Mouse (Mus musculus) MEL (cell line): ENCODE results near the gene Hoxa3. TPM values are rescaled to one million over a fixed set of nuclear protein-coding genes. Genes with fewer than 3 reads are reported as not detected.

Source experiments
- DNase-seq: peaks from one replicate; pipeline ENCODE4 v3.0.0; 2011; ENCODE audit warnings: low read depth, low spot score
- H3K27ac ChIP-seq: 2 replicates; pipeline ENCODE4 v1.5.1; 2012; ENCODE audit warnings: low read depth, mild to moderate bottlenecking, control low read depth, low read length, moderate library complexity; ENCODE audit not compliant: control insufficient read depth
- H3K27me3 ChIP-seq, 2 experiments: fragments of 150-350 bp in 1 of 2; sonication (generic) in 1 of 2; 2 replicates each; pipeline ENCODE4 v1.6.1; 2012; ENCODE audit warnings: low read length in 2 of 2, mild to moderate bottlenecking in 2 of 2, improper control_type of control experiment in 1 of 2, moderate library complexity in 1 of 2; ENCODE audit not compliant: insufficient read depth in 2 of 2, control insufficient read depth in 1 of 2
- H3K36me3 ChIP-seq, 2 experiments: 2 replicates each; pipeline ENCODE4 v1.6.1; 2012 to 2014; ENCODE audit warnings: low read length in 2 of 2, improper control_type of control experiment in 1 of 2, inconsistent platforms in 1 of 2, mild to moderate bottlenecking in 1 of 2; ENCODE audit not compliant: insufficient read depth in 2 of 2, control insufficient read depth in 1 of 2
- H3K4me1 ChIP-seq, 2 experiments: fragments of 150-350 bp in 1 of 2; sonication (generic) in 1 of 2; 2 replicates each; pipeline ENCODE4 v1.6.1; 2012; ENCODE audit warnings: low read length in 2 of 2, improper control_type of control experiment in 1 of 2, mild to moderate bottlenecking in 1 of 2; ENCODE audit not compliant: insufficient read depth in 2 of 2, control insufficient read depth in 1 of 2
- H3K4me3 ChIP-seq, 2 experiments: fragments of 150-350 bp in 1 of 2; sonication (generic) in 1 of 2; 2 replicates each; pipeline ENCODE4 v1.5.1; 2012; ENCODE audit warnings: low read depth in 2 of 2, low read length in 2 of 2, mild to moderate bottlenecking in 2 of 2, moderate library complexity in 2 of 2, control low read depth in 1 of 2, improper control_type of control experiment in 1 of 2; ENCODE audit not compliant: control insufficient read depth in 1 of 2, insufficient read depth in 1 of 2
- H3K79me2 ChIP-seq: 2 replicates; pipeline ENCODE4 v1.6.1; 2012; ENCODE audit warnings: mild to moderate bottlenecking, low read length, moderate library complexity; ENCODE audit not compliant: control insufficient read depth, poor library complexity, insufficient read depth
- H3K9ac ChIP-seq: 2 replicates; pipeline ENCODE4 v1.6.1; 2012; ENCODE audit warnings: low read depth, mild to moderate bottlenecking, control low read depth, low read length, moderate library complexity; ENCODE audit not compliant: control insufficient read depth, poor library complexity, severe bottlenecking
- H3K9me3 ChIP-seq: fragments of 150-350 bp; sonication (generic); replicated peaks from 2 replicates; pipeline ENCODE4 v1.6.1; 2012; ENCODE audit warnings: mild to moderate bottlenecking, low read length, improper control_type of control experiment, moderate library complexity; ENCODE audit not compliant: insufficient read depth
- BHLHE40 ChIP-seq: IDR thresholded peaks from 2 replicates; pipeline ENCODE4 v1.6.1; 2012; ENCODE audit warnings: low read depth, mild to moderate bottlenecking, inconsistent platforms, low read length, improper control_type of control experiment, borderline replicate concordance
- CHD1 ChIP-seq: IDR thresholded peaks from 2 replicates; pipeline ENCODE4 v1.6.1; 2012; ENCODE audit warnings: low read depth, mild to moderate bottlenecking, inconsistent platforms, low read length, improper control_type of control experiment
- CTCF ChIP-seq, 3 experiments: IDR thresholded peaks in 2 of 3; conservative IDR thresholded peaks in 1 of 3; 2 replicates each; pipeline ENCODE4 v1.5.1; 2011 to 2012; ENCODE audit warnings: low read length in 3 of 3, low read depth in 2 of 3, mild to moderate bottlenecking in 2 of 3, improper control_type of control experiment in 1 of 3, inconsistent platforms in 1 of 3, mixed read lengths in 1 of 3, moderate library complexity in 1 of 3; ENCODE audit not compliant: control insufficient read depth in 1 of 3, insufficient read depth in 1 of 3, poor library complexity in 1 of 3, severe bottlenecking in 1 of 3
- ELF1 ChIP-seq: IDR thresholded peaks from 2 replicates; pipeline ENCODE4 v1.6.1; 2014; ENCODE audit warnings: low read depth, mild to moderate bottlenecking, inconsistent platforms, low read length, improper control_type of control experiment, moderate library complexity
- EP300 ChIP-seq, 2 experiments: IDR thresholded peaks; 2 replicates each; pipeline ENCODE4 v1.6.1; 2011; ENCODE audit warnings: improper control_type of control experiment in 2 of 2, low read length in 2 of 2, low read depth in 1 of 2, mild to moderate bottlenecking in 1 of 2
- ETS1 ChIP-seq: IDR thresholded peaks from 2 replicates; pipeline ENCODE4 v1.6.1; 2012; ENCODE audit warnings: low read depth, mild to moderate bottlenecking, inconsistent platforms, low read length, improper control_type of control experiment, moderate library complexity
- GABPA ChIP-seq: IDR thresholded peaks from 2 replicates; pipeline ENCODE4 v1.6.1; 2012; ENCODE audit warnings: low read depth, mild to moderate bottlenecking, inconsistent platforms, low read length, improper control_type of control experiment, moderate library complexity
- JUND ChIP-seq: IDR thresholded peaks from 2 replicates; pipeline ENCODE4 v1.6.1; 2011; ENCODE audit warnings: low read depth, mild to moderate bottlenecking, improper control_type of control experiment, low read length
- KAT2A ChIP-seq: conservative IDR thresholded peaks from 2 replicates; pipeline ENCODE4 v1.6.1; 2012; ENCODE audit warnings: low read depth, low read length, improper control_type of control experiment, inconsistent platforms
- MAFK ChIP-seq: IDR thresholded peaks from 2 replicates; pipeline ENCODE4 v1.6.1; 2011; ENCODE audit warnings: low read depth, mild to moderate bottlenecking, low read length, improper control_type of control experiment, borderline replicate concordance
- MAX ChIP-seq: IDR thresholded peaks from 2 replicates; pipeline ENCODE4 v1.6.1; 2011; ENCODE audit warnings: low read length, improper control_type of control experiment
- MAZ ChIP-seq: IDR thresholded peaks from 2 replicates; pipeline ENCODE4 v1.6.1; 2012; ENCODE audit warnings: low read depth, mild to moderate bottlenecking, inconsistent platforms, low read length, improper control_type of control experiment
- MEF2A ChIP-seq: IDR thresholded peaks from 2 replicates; pipeline ENCODE4 v1.6.1; 2014; ENCODE audit warnings: low read depth, mild to moderate bottlenecking, inconsistent platforms, low read length, improper control_type of control experiment; ENCODE audit not compliant: poor library complexity, insufficient replicate concordance, severe bottlenecking; ENCODE audit errors: extremely low read depth
- MXI1 ChIP-seq: IDR thresholded peaks from 2 replicates; pipeline ENCODE4 v1.6.1; 2011; ENCODE audit warnings: mild to moderate bottlenecking, low read depth, low read length, improper control_type of control experiment
- MYB ChIP-seq: IDR thresholded peaks from 2 replicates; pipeline ENCODE4 v1.6.1; 2011; ENCODE audit warnings: mild to moderate bottlenecking, low read depth, low read length, improper control_type of control experiment
- MYC ChIP-seq: IDR thresholded peaks from 2 replicates; pipeline ENCODE4 v1.6.1; 2011; ENCODE audit warnings: low read depth, mild to moderate bottlenecking, low read length, improper control_type of control experiment, moderate library complexity
- NELFE ChIP-seq: IDR thresholded peaks from 2 replicates; pipeline ENCODE4 v1.6.1; 2011; ENCODE audit warnings: low read depth, low read length, improper control_type of control experiment
- POLR2A ChIP-seq, 2 experiments: IDR thresholded peaks; 2 replicates each; pipeline ENCODE4 v1.6.1; 2011 to 2012; ENCODE audit warnings: low read length in 2 of 2, mild to moderate bottlenecking in 2 of 2, control low read depth in 1 of 2, improper control_type of control experiment in 1 of 2, low read depth in 1 of 2, moderate library complexity in 1 of 2; ENCODE audit not compliant: control insufficient read depth in 1 of 2, insufficient read depth in 1 of 2, poor library complexity in 1 of 2
- POLR2AphosphoS2 ChIP-seq: IDR thresholded peaks from 2 replicates; pipeline ENCODE4 v1.6.1; 2011; ENCODE audit warnings: low read length, improper control_type of control experiment
- POLR2AphosphoS5 ChIP-seq: IDR thresholded peaks from 2 replicates; pipeline ENCODE4 v1.6.1; 2012; ENCODE audit warnings: low read depth, borderline replicate concordance, mild to moderate bottlenecking, inconsistent platforms, low read length, moderate library complexity, mixed read lengths
- RAD21 ChIP-seq: IDR thresholded peaks from 2 replicates; pipeline ENCODE4 v1.6.1; 2011; ENCODE audit warnings: mild to moderate bottlenecking, low read depth, low read length, improper control_type of control experiment
- RCOR1 ChIP-seq: IDR thresholded peaks from 2 replicates; pipeline ENCODE4 v1.6.1; 2012; ENCODE audit warnings: low read depth, mild to moderate bottlenecking, inconsistent platforms, low read length, improper control_type of control experiment
- SIN3A ChIP-seq: IDR thresholded peaks from 2 replicates; pipeline ENCODE4 v1.6.1; 2012; ENCODE audit warnings: low read length, improper control_type of control experiment, inconsistent platforms
- SMC3 ChIP-seq: IDR thresholded peaks from 2 replicates; pipeline ENCODE4 v1.6.1; 2011; ENCODE audit warnings: low read depth, low read length, improper control_type of control experiment
- USF2 ChIP-seq, 2 experiments: IDR thresholded peaks; 2 replicates each; pipeline ENCODE4 v1.6.1; 2011 to 2012; ENCODE audit warnings: improper control_type of control experiment in 2 of 2, low read length in 2 of 2, borderline replicate concordance in 1 of 2, inconsistent platforms in 1 of 2, low read depth in 1 of 2, mild to moderate bottlenecking in 1 of 2; ENCODE audit not compliant: insufficient read depth in 1 of 2
- ZC3H11A ChIP-seq: IDR thresholded peaks from 2 replicates; pipeline ENCODE4 v1.6.1; 2012; ENCODE audit warnings: low read depth, mild to moderate bottlenecking, inconsistent platforms, low read length, improper control_type of control experiment
- ZKSCAN1 ChIP-seq: IDR thresholded peaks from 2 replicates; pipeline ENCODE4 v1.6.1; 2012; ENCODE audit warnings: low read depth, mild to moderate bottlenecking, inconsistent platforms, low read length, improper control_type of control experiment, moderate library complexity
- ZMIZ1 ChIP-seq: IDR thresholded peaks from 2 replicates; pipeline ENCODE4 v1.6.1; 2012; ENCODE audit warnings: low read depth, mild to moderate bottlenecking, inconsistent platforms, low read length, improper control_type of control experiment, moderate library complexity
- ZNF384 ChIP-seq: IDR thresholded peaks from 2 replicates; pipeline ENCODE4 v1.6.1; 2012; ENCODE audit warnings: low read depth, mild to moderate bottlenecking, inconsistent platforms, low read length, improper control_type of control experiment
- polyA plus RNA-seq, 2 experiments: library from polyadenylated mRNA; stranded (reverse) in 1 of 2; unstranded in 1 of 2; fragments of >175 nt in 1 of 2; fragments of >200 nt in 1 of 2; gene quantifications; 2 replicates each; pipeline versions ENCODE4 v1.2.1 to v1.2.4; 2012; ENCODE audit warnings: low replicate concordance in 2 of 2, low read depth in 1 of 2; ENCODE audit not compliant: insufficient read length in 2 of 2, insufficient read depth in 1 of 2, missing spikeins in 1 of 2
- total RNA-seq: library from RNA; depleted of rRNA; stranded (reverse); fragments of 300-350 nt; gene quantifications from 2 replicates; pipeline ENCODE4 v1.2.3, GENCODE M21; 2012

The Hoxa3 gene
- total and polyA plus RNA-seq, 3 experiments = not detected

DNA sequence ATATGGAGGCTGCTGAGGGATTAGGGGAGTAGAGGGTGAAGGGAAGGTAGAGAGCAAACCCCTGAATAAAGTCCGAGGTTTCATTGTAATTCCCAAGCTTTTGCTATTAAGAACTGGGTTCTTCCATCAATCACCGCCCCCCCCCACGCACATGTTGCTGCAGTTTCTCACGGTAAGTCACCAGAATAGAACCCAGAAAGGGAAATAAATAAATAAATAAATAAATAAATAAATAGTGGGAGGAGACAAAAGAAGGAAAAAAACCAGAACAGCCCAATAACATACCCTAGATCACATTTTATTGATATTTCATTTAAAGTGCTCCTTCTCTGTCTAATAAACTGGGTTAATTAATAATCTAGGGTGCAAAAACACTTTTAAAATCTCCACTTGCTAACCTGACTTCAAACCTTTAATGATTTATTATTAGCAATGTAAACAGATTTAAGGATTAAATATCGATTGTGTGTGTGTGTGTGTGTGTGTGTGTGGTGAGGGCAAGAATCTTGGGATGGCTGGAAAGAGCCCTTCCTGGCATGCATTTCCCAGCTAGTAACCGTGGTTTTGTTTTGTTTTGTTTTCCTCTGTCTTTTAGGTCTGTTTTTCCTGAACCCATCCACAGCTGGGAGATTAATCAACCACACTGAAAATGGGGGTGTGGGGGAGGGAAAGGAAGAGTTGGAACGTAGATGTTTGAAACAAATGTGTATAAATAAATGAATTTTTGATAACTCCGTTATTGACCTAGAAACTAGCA lies 51.6 kb downstream of the Hoxa3 start:
- Histone ChIP-seq H3K4me3 (no peak overlapping the region), H3K9ac (no peak overlapping the region), H3K36me3 (no peaks in the 10 kb centered on the region), H3K27ac (no peak overlapping the region), H3K9me3 (no peaks in the 10 kb centered on the region), H3K79me2 (no peaks in the 10 kb centered on the region), H3K27me3 (no peaks in the 10 kb centered on the region), H3K4me1 (no peaks in the 10 kb centered on the region)
- DNase-seq = no peak
- TF ChIP-seq ZNF384 = no peak
- TF ChIP-seq GABPA = no peak
- TF ChIP-seq MEF2A = no peak
- no peak for TF ChIP-seq SIN3A
- TF ChIP-seq MXI1 = no peak
- TF ChIP-seq SMC3 = no peak
- TF ChIP-seq CTCF (IDR thresholded peaks at IDR 0.05 in 2 of 3, conservative IDR thresholded peaks at IDR 0.05 in 1 of 3; ENCODE audit: control insufficient read depth in 1 of 3, insufficient read depth in 1 of 3, low read depth in 2 of 3, low read length in 3 of 3, poor library complexity in 1 of 3, severe bottlenecking in 1 of 3) = no peak
- TF ChIP-seq ELF1 = no peak
- TF ChIP-seq ZMIZ1 = no peak
- no peak for TF ChIP-seq POLR2A (IDR thresholded peaks at IDR 0.05; ENCODE audit: control insufficient read depth in 1 of 2, insufficient read depth in 1 of 2, low read depth in 1 of 2, low read length in 2 of 2, poor library complexity in 1 of 2)
- no peak for TF ChIP-seq EP300 (IDR thresholded peaks at IDR 0.05; ENCODE audit: low read depth in 1 of 2, low read length in 2 of 2)
- no peak for TF ChIP-seq MAZ
- TF ChIP-seq ZC3H11A = no peak
- TF ChIP-seq ZKSCAN1 = no peak
- no peak for TF ChIP-seq MAFK
- TF ChIP-seq MYB = no peak

DNA sequence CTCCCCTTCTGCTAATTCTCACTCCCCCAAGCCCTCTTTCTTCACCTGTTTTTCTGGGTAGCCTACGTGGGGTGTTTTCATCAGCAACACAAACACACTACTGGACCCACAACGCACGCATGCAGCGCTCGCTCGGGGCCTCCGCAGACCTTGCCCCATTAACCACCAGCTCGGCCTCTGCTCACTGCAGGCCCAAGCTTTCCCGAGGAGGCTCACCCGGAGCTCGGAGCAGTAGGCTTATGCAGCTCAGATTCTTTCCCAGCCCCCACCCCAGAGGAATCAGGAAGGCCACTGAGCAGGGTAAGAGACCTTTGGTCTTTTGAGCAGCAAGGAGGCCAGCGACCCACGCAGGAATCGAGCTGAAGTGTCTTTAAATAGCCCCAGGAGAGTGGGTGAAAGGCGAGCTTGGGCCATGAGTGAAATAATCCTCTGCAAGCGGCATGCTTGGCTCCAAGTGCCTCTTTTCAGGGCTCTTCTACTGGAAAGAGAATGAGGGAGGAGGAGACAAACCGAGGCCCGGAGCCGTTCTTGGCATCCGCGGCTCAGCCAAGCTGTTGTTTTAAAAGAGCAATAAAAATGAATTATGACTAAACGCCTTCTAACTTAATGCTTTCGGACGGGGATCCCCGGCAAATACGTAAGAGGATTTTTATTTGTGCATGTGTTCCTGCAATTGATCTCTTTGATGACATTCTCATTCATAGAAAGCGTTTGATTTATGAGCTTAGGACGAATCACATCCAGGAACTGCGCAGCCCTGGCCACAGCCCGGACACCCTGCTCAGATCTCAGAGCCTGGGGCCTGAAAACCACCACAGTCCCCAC lies 52.4 kb downstream of the Hoxa3 start:
- no peak overlapping the region for H3K9ac ChIP-seq
- H3K79me2 ChIP-seq = no peaks in the 10 kb centered on the region
- no peak overlapping the region for H3K27ac ChIP-seq
- no peak overlapping the region for H3K4me3 ChIP-seq
- no peaks in the 10 kb centered on the region for H3K9me3 ChIP-seq
- no peak for TF ChIP-seq USF2 (IDR thresholded peaks at IDR 0.05; ENCODE audit: borderline replicate concordance in 1 of 2, insufficient read depth in 1 of 2, low read depth in 1 of 2, low read length in 2 of 2)
- TF ChIP-seq RCOR1 = no peak
- TF ChIP-seq ZKSCAN1 = no peak
- no peak for TF ChIP-seq BHLHE40
- TF ChIP-seq RAD21 = no peak
- no peak for TF ChIP-seq CHD1
- TF ChIP-seq POLR2AphosphoS5 = no peak
- TF ChIP-seq SMC3 = no peak
- no peak for TF ChIP-seq JUND
- no peak for TF ChIP-seq ETS1
- no peak for TF ChIP-seq KAT2A
- TF ChIP-seq SIN3A = no peak
- no peak for TF ChIP-seq MXI1
- no peak for TF ChIP-seq MYC
- TF ChIP-seq ZC3H11A = no peak
- TF ChIP-seq NELFE = no peak
- no peak for TF ChIP-seq MEF2A
- no peak for TF ChIP-seq MAZ
- TF ChIP-seq MAX = no peak
- TF ChIP-seq POLR2AphosphoS2 = no peak
- no peaks in the 10 kb centered on the region for H3K36me3 ChIP-seq
- no peak for DNase-seq
- no peaks in the 10 kb centered on the region for H3K4me1 ChIP-seq
- no peaks in the 10 kb centered on the region for H3K27me3 ChIP-seq
